Mouse (Mus musculus) lung, postnatal 14 days (tissue): Measurements from ENCODE around the gene Utp18.
A peak's percentile ranks its signal among the peaks of the same experiment; 100 is the strongest.

Experiments
- DNase-seq: peaks from one replicate; pipeline ENCODE4 v3.0.0; 2021

The Utp18 gene

GRCm38 (mm10) chr11:93828619-93829326 lies 56.8 kb downstream of the Utp18 start:
- no peak for DNase-seq

DNA sequence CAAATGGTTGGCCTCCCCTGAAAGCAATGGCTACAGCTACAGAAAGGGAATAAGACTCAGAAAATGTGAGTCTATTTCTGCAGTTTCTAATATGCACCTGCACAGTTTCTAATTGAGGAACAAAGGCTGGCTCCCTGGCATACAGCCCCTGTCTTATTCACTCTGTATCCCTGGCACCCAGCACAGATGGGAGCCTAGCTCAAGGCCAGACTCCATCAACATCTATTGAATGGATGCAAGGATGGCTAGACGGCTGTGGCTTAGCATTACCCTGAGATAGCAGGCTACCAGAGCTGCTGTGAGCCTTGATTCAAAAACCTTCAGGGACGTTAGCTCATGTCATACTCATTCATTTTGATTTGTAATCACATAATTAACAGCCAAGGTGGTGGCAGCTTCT lies 63.3 kb downstream of the Utp18 start:
- DNase-seq = no peak

GRCm38 (mm10) chr11:93821533-93821932 lies 64.0 kb downstream of the Utp18 start:
- no peak for DNase-seq

GRCm38 (mm10) chr11:93817966-93818738 lies 67.4 kb downstream of the Utp18 start:
- no peak for DNase-seq

DNA sequence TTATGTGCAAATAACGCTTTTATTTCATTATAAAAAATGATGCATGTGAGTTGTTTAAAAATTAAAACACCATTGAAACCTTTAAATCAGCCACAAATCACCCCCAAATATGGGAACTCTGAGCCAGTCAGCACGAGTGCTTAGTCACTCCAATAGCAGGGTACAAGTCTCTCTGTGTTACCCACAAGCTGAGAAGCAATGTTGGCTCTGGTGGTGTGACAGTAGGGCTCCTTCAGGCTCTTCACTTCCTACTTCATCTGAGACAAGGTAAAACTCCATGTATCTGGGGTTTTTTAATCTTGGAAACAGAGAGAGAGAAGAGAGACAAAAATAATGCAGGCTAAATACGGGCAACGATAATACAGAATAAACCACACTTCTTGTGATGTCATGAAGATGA lies 72.6 kb downstream of the Utp18 start:
- DNase-seq = no peak

DNA sequence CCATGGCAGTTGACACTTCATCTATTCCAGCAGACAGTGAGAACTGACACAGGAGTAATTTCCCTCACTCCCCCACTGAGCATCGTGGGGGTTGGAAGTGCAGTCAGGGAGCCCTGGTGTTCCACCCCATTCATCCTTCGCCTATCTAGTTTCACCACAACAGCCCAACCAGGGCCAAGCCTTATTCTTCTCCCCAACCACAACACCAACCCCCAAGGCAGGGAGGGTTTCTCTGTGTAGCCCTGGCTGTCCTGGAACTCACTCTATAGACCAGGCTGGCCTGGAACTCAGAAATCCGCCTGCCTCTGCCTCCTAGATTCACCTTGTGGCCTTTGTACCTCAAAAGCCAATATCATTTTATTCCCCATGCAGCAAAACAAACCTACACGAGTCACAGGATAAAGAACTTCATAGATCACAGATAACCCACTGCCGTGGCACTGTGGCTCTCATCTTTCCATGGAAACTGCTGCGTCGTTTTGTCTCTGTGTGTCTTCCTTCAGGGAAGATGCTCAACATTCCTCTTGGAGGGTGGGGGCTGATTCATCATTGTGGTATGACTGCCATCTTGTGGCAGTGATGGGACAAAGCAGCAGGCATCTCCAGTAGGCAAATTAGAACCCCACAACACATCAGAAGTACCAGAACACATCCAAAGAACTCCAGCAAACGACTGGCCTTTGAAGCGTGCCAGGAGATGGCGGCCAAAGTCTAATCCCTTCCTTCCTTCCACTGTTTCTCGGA lies 73.3 kb downstream of the Utp18 start:
- peak; percentile 39 for DNase-seq
